33 mouse cellular contexts compared by ENCODE assay signal in genomic region chr5:123959018-123959417, GRCm38 (mm10). TPM values are rescaled to one million over a fixed set of nuclear protein-coding genes. Genes with fewer than 3 reads are reported as not detected.
"Had no signal": no experiment of that assay in that cellular context is flagged by ENCODE, and none has a peak within 500 bp of the region (broad histone marks: within the 10 kb centered on the region; RNA-seq: fewer than 3 reads in every experiment).

No protein-coding gene starts in this region.

- H3K27me3 ChIP-seq: heart, embryonic 12.5 days; heart, embryonic 13.5 days; heart, embryonic 15.5 days; hindbrain, embryonic 12.5 days; hindbrain, embryonic 15.5 days; kidney, embryonic 15.5 days had no signal

- H3K36me3 ChIP-seq: heart, embryonic 10.5 days; heart, embryonic 12.5 days; heart, embryonic 13.5 days; heart, embryonic 15.5 days; hindbrain, embryonic 10.5 days; hindbrain, embryonic 12.5 days; hindbrain, embryonic 13.5 days; hindbrain, embryonic 15.5 days; kidney, embryonic 15.5 days had no signal

- H3K4me1 ChIP-seq: hindbrain, embryonic 13.5 days; hindbrain, embryonic 15.5 days; kidney, embryonic 15.5 days had no signal

- ATAC-seq: hindbrain, embryonic 16.5 days; hindbrain, postnatal 0 days; inflammation-experienced regulatory T-cells, adult 6 months had no signal

- H3K4me2 ChIP-seq: heart, embryonic 12.5 days; heart, embryonic 13.5 days; heart, embryonic 15.5 days; hindbrain, embryonic 12.5 days; hindbrain, embryonic 13.5 days; hindbrain, embryonic 14.5 days; hindbrain, embryonic 15.5 days; kidney, embryonic 15.5 days had no signal

- H3K9me3 ChIP-seq: heart, embryonic 10.5 days; heart, embryonic 12.5 days; heart, embryonic 13.5 days; heart, embryonic 15.5 days; hindbrain, embryonic 10.5 days; hindbrain, embryonic 12.5 days; hindbrain, embryonic 13.5 days; hindbrain, embryonic 15.5 days; kidney, embryonic 15.5 days had no signal

- H3K9ac ChIP-seq: heart, embryonic 12.5 days; heart, embryonic 13.5 days; heart, embryonic 15.5 days; hindbrain, embryonic 12.5 days; hindbrain, embryonic 13.5 days; hindbrain, embryonic 14.5 days; hindbrain, embryonic 15.5 days; kidney, embryonic 15.5 days had no signal

- H3K27ac ChIP-seq: heart, embryonic 10.5 days; heart, embryonic 13.5 days; heart, embryonic 15.5 days; hindbrain, embryonic 10.5 days; hindbrain, embryonic 12.5 days; hindbrain, embryonic 13.5 days; hindbrain, embryonic 14.5 days; hindbrain, embryonic 15.5 days; hindbrain, postnatal 0 days; kidney, embryonic 15.5 days; kidney, postnatal 0 days; layer of hippocampus, adult 2 months; left cerebral cortex, adult 2 months had no signal

- DNase-seq: heart, postnatal 10 days; heart, postnatal 14 days; heart, postnatal 36 days; heart, postnatal 4 days; kidney, adult 11 months; kidney, adult 18-20 months; kidney, adult 2 months; kidney, adult 8-10 months; kidney, adult 9 months; kidney, postnatal 10 days; kidney, postnatal 14 days; kidney, postnatal 25 days; kidney, postnatal 36 days; kidney, postnatal 4 days; layer of hippocampus, adult 9-11 months; layer of hippocampus, postnatal 36 days had no signal

- H3K4me3 ChIP-seq: heart, embryonic 10.5 days; heart, embryonic 12.5 days; heart, embryonic 13.5 days; heart, embryonic 15.5 days; hindbrain, embryonic 10.5 days; hindbrain, embryonic 12.5 days; hindbrain, embryonic 13.5 days; hindbrain, embryonic 15.5 days; kidney, embryonic 15.5 days; layer of hippocampus, adult 2 months; left cerebral cortex, adult 2 months had no signal

RNA-seq across cellular contexts. Expression of gene Gm43518, which starts 31.8 kb away (rescaled TPM):
- polyA plus RNA-seq: large intestine, adult 2 months had no signal
